Mouse (Mus musculus) duodenum, adult 2 months (tissue): Measurements from ENCODE around the gene Ciz1. TPM values are rescaled to one million over a fixed set of nuclear protein-coding genes. Genes with fewer than 3 reads are reported as not detected.

Experiments
- polyA plus RNA-seq: library from polyadenylated mRNA; depleted of rRNA; stranded (reverse); fragments of >200 nt; gene quantifications from 2 replicates; pipeline ENCODE4 v1.2.3, GENCODE M21; 2012; ENCODE audit warnings: low replicate concordance; rRNA removed

Ciz1 gene
- polyA plus RNA-seq, result 152 and 178 TPM in 2 replicates

DNA sequence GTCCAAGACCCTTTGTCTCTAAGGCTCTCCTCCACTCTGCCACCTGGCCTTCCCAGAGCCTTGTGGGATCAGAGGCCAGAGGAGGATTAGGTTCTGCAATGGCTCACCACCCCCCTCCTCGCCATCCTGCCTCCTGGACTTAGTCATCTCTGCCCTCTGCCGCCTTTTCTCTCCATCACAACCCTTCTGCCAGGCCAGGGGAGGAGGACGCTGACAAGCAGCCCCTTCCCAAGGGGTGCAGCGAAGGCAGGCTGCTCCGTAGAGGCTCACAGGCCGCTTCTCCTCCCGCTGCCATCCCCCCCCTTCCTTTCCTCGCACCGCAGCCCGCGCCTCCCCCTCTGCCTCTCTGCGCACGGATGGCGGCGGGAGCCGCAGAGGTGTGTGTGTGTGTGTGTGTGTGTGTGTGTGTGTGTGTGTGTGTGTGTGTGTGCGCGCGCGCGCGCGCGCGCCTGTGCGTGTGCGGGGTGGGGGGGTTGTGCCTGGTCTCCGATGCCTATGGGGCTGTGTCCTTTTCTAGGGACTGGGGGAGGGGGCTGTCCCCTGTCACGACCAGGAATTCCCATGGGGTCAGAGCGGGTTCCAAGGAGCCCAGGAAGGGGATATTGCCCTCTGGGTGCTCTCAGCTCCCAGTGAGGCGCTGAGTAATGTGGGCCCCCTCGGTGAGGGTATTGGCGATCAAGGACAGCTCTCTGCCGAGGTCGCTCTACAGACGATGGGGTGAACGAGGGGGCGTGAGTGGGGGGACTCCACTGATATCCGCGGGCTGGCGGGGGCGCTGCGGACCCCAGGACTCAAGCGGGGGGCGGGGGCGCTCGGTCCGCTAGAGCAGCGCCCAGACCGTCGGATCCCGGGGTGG is at the start of gene Ciz1:
TSS of gene Ciz1 (plus strand) at position 177 of the 856 bp plus-strand sequence.

DNA sequence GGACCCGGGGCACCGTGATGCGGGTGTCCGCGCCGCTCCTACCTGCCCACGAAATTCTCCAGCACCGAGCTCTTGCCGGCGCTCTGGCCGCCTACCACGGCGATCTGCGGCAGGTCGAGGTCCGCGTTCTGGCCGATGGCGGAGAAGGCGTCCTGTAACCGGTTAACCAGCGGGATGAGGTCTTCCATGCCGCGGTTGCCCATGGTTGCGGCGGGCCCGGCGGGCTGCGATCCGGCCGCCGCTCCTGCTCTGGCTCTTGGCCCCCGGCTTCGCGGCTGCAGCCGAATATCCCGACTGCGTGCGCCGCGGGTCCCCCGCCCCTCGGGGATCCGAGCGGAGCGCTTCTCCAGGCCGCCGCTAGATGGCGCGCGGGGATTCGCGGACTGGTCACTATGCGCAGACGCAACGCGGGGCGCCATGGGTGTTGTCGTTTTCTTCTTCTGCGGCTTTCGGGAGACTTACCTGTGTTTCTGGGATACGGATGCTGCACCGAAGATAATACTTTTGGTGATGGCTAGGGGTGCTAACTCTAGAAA is 948 bp downstream of the Ciz1 start, which contains the start of gene Dnm1:
TSS of gene Dnm1 (minus strand) at position 332 of the 536 bp plus-strand sequence.

DNA sequence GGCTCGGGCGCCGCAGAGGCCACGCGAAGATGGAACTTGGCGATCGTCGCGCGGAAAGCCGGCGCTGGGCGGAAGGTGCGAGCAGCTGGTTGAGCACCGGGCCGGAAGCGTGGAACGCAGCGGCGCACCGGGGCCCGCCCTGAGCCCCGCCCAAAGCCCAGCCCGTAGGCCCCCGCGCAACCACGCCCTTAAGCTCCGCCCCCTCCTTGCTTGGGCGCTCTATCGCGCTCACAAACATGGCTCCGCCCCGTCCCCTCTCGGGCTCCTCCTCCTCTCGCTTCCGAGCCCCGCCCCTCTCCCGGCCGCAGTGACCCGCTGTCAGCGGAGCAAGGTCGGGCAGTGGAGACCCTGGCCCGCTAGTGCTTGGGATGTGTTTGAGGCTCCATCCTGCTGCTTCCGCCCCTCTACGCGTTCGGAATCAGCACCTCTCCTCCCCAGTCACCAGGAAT is 29.7 kb downstream of the Ciz1 start, which contains the start of gene 1110008P14Rik:
TSS of gene 1110008P14Rik (minus strand) at position 164 of the 449 bp plus-strand sequence.

DNA sequence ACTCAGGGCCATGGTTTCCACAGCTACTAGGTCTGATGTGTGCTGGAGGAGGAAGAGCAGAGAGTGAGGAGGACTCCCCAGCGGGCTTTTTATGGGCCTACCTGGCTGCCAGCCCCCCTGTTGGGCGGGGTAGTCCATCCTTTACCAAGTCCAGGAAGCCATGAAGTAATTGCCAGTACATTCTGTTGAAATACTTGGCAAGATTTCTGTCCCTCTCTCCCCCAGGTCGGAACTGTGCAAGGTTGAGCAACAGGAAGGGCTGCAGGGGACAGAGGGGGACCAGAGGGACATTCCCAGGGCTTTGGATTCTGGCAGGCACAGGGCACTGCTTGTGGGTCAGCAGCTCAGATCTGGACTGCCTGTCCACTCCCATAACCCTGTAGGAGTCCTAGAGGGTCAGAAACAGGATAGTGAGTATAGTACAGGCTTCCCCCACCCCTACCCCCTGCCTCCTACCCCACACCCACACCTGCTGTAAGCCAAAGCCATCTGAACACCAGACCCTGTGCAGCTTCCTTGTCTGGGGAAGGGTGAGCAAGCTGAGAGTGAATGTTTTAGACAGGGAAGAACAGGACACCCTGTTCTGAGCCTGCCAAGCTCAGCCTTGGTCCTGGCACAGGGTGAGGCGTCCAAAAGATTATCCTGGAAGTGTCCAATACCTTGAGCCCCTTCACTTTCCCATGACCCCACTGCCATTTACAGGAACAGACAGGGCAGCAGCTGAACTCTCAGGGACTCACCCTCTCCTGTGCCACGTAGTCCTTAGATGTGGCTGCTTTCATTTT is 35.8 kb downstream of the Ciz1 start, which contains the start of gene Lcn2:
TSS of gene Lcn2 (minus strand) at position 547 of the 785 bp plus-strand sequence.

DNA sequence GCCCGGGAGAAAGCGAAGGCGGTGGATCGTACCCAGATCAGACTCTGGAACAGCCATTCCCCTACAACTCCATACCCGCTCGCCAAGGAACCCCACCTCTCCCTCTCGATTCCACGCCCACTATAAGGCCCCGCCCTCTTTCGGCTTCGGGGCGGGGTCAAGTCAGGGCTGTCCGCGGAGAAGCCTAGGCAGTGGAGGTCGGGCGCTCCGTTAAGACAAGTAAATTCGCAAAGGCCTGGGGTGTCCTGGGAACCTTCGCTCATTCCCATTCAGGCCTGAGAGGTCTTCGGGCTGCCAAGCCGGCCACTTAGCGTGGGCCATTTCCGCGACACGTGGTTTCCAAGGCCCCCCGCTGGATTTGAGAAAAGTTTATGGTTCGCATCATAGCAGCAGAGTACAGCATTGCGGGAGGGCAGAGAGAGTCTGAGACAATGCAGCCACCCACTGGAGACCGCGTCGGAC is 43.4 kb downstream of the Ciz1 start, which contains the start of gene Ptges2:
TSS of gene Ptges2 (plus strand) at position 413 of the 462 bp plus-strand sequence.

Other genes with a start within 250 kb of the Ciz1 start
- gene Prrc2b, start 201.2 kb upstream of the Ciz1 start, polyA plus RNA-seq, result 11.5 and 21.9 TPM in 2 replicates
- 18.0 and 22.4 TPM in 2 replicates for gene Pomt1, start 115.7 kb upstream of the Ciz1 start, polyA plus RNA-seq
- gene Uck1, start 92.2 kb upstream of the Ciz1 start, polyA plus RNA-seq, result 64.0 and 65.4 TPM in 2 replicates
- 24.6 and 33.2 TPM in 2 replicates for gene Golga2, start 64.9 kb upstream of the Ciz1 start, polyA plus RNA-seq
- gene Swi5, start 64.3 kb upstream of the Ciz1 start, polyA plus RNA-seq, result 96.7 and 222 TPM in 2 replicates
- gene Dnm1, start 1.0 kb downstream of the Ciz1 start, polyA plus RNA-seq, result 604 and 726 TPM in 2 replicates
- gene 1110008P14Rik, start 29.6 kb downstream of the Ciz1 start, polyA plus RNA-seq, result 179 and 196 TPM in 2 replicates
- gene Lcn2, start 35.9 kb downstream of the Ciz1 start, polyA plus RNA-seq, result 6.7 and 7.2 TPM in 2 replicates
- 28.3 and 40.4 TPM in 2 replicates for gene Ptges2, start 43.6 kb downstream of the Ciz1 start, polyA plus RNA-seq
- gene Naif1, start 98.1 kb downstream of the Ciz1 start, polyA plus RNA-seq, result 3.1 and 3.6 TPM in 2 replicates
- 16.3 and 25.6 TPM in 2 replicates for gene Slc25a25, start 99.1 kb downstream of the Ciz1 start, polyA plus RNA-seq
- gene Fam102a, start 183.0 kb downstream of the Ciz1 start, polyA plus RNA-seq, result 56.6 and 105 TPM in 2 replicates
- 119 and 153 TPM in 2 replicates for gene Dpm2, start 218.5 kb downstream of the Ciz1 start, polyA plus RNA-seq
- 0.55 and 0.81 TPM in 2 replicates for gene Pip5kl1, start 222.5 kb downstream of the Ciz1 start, polyA plus RNA-seq
- gene 9430097D07Rik, start 223.4 kb downstream of the Ciz1 start, polyA plus RNA-seq, result not detected in 2 replicates
- gene St6galnac4, start 234.8 kb downstream of the Ciz1 start, polyA plus RNA-seq, result 6.6 and 10.5 TPM in 2 replicates
- gene St6galnac6, start 247.4 kb downstream of the Ciz1 start, polyA plus RNA-seq, result 17.7 and 37.0 TPM in 2 replicates